Mouse (Mus musculus): ENCODE measurements around the gene 4933417A18Rik. TPM values are rescaled to one million over a fixed set of nuclear protein-coding genes. Genes with fewer than 3 reads are reported as not detected.
"Not testable (repeated sequence)": the region's sequence is repeated elsewhere in the genome, so short reads cannot be mapped to it uniquely, and the experiment has no call there.

4933417A18Rik gene
- total and polyA plus RNA-seq, 2 experiments from 2014 or later: not detected

DNA sequence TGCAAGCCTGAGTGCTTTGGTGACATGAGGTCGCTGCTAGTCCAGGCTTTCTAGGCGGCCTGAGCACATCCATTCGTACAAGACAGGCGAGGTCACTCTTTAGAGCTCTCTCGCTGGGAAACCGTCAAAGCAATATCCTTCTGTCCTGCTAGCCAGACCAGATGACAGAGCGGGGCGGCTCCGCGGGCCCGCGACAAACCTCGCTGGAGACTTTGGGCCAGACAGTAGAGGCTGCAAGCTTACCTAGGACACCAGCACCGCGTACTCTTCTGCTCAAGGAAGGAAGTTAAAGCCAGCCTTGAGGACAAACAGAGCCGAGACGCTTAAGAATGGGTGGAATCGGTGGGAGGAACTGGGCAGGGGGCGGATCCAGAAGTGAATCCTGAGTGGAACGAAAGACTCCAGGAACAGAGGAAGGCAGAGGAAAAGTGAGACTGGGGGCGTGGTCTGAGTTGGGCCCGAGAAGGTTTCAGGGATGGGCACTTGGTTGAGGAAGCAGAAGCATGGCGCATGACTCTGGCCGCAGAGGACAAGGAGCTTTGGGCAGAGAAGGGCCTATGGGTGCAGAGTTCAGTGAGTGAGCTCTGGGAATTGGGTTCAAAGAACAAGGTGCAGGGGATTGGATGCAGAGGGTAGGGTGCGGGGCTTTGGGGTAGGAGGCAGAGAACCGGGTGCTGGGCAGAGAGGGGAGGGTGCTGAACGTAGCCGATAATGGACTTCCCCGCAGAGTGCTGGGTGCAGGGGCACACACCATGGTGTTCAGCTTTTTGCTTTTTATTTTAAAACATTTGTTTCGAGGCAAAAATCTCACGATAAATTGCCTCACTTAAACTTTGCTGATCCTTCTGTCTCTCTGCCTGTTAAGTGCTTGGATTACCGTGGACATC lies 39.5 kb downstream of the 4933417A18Rik start, which contains the start of gene Eci3:
TSS of gene Eci3 (minus strand) at position 300 of the 887 bp plus-strand sequence.
- peak within 1 kb of the TSS; percentile 31; the same call in 1 of the 2 replicates for H3K9ac ChIP-seq
- peak; percentile 53 for ATAC-seq

DNA sequence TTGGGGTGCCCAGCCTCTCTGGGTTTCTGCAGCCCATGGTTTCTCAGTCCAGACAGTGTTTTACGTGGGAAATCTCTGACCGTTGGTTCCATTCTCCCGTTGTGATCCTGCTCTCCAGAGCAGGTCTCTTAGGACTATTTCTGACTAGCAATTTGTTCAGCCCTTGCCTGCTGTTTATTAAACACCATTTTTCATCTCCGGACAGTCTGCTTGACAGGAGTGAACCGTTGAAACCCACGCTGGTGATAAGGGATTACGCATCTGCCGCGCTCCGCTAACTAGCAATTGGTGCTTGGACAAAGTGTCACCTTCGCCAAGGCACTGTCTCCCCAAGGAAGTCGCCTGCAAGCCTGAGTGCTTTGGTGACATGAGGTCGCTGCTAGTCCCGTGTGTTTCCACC lies 40.2 kb downstream of the 4933417A18Rik start:
- H3K9me3 ChIP-seq (ENCODE audit: low read length): no peaks in the 10 kb centered on the region
- peak overlapping the region; percentile 68 for H3K4me2 ChIP-seq (ENCODE audit: low read depth)
- peak overlapping the region; percentile 18; the same call in 1 of the 2 replicates for H3K9ac ChIP-seq
- peak overlapping the region; percentile 38 for H3K4me3 ChIP-seq (ENCODE audit: low read depth, low read length)
- 0 out of 2 replicates have a peak, but pooled peaks cover 4% of the 10 kb centered on the region for H3K4me1 ChIP-seq (ENCODE audit: insufficient read depth)
- WGBS: 5% methylated on average over 14 of the region's 14 CpGs
- no peak for TF ChIP-seq CTCF (IDR thresholded peaks at IDR 0.05; ENCODE audit: low read depth)
- no peaks in the 10 kb centered on the region for H3K36me3 ChIP-seq (ENCODE audit: insufficient read depth)
- no peak overlapping the region for H3K27ac ChIP-seq (ENCODE audit: low read depth, low read length)
- peaks cover 8% of the 10 kb centered on the region; the same call in 1 of the 2 replicates for H3K27me3 ChIP-seq (ENCODE audit: insufficient read depth, low read length)
- DNase-seq (peak; percentile 36), ATAC-seq (no peak)

More for the DNA sequence above, 39.5 kb downstream of the 4933417A18Rik start, which contains the start of gene Eci3:
- 2% methylated on average over 32 of the region's 32 CpGs for WGBS
- Histone ChIP-seq H3K9me3 (ENCODE audit: low read length) (no peaks in the 10 kb centered on the region), H3K36me3 (ENCODE audit: insufficient read depth) (no peaks in the 10 kb centered on the region), H3K27ac (ENCODE audit: low read depth, low read length) (no peak within 1 kb of the TSS), H3K4me1 (ENCODE audit: insufficient read depth) (0 out of 2 replicates have a peak, but pooled peaks cover 4% of the 10 kb centered on the region), H3K27me3 (ENCODE audit: insufficient read depth, low read length) (peaks cover 8% of the 10 kb centered on the region; the same call in 1 of the 2 replicates), H3K4me3 (ENCODE audit: low read depth, low read length) (peak within 1 kb of the TSS; percentile 38), H3K4me2 (ENCODE audit: low read depth) (peak within 1 kb of the TSS; percentile 68)
- peak; percentile 10 for DNase-seq
- TF ChIP-seq CTCF (IDR thresholded peaks at IDR 0.05; ENCODE audit: low read depth): no peak

DNA sequence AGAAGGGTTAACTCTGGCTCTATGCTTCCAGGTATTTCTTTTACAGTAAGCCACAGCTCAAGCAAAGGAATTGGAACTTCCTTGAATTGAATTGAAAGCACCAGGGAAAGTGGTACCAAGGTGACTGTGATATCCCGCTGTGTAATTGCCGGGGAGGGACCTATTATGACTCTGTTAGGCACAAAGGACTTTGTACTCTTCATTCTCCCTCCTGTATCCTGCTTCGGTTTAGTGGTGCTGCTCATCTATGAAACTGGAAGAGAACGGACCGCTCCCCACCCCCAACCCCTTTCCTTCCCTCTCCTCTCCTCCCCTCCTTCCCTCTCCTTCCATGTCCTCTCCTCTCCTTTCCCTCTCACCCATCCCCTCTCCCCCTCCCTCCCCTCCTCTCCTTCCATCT lies 40.7 kb downstream of the 4933417A18Rik start:
- peak overlapping the region; percentile 68 for H3K4me2 ChIP-seq (ENCODE audit: low read depth)
- peaks cover 8% of the 10 kb centered on the region; the same call in 1 of the 2 replicates for H3K27me3 ChIP-seq (ENCODE audit: insufficient read depth, low read length)
- DNase-seq (no peak), ATAC-seq (no peak)
- H3K4me3 ChIP-seq (ENCODE audit: low read depth, low read length): peak overlapping the region; percentile 38; the same call in 1 of the 2 replicates
- H3K9ac ChIP-seq: no peak overlapping the region
- H3K9me3 ChIP-seq (ENCODE audit: low read length): no peaks in the 10 kb centered on the region
- no peak overlapping the region for H3K27ac ChIP-seq (ENCODE audit: low read depth, low read length)
- H3K4me1 ChIP-seq (ENCODE audit: insufficient read depth): 0 out of 2 replicates have a peak, but pooled peaks cover 4% of the 10 kb centered on the region
- WGBS: 11% methylated on average over 5 of the region's 5 CpGs
- no peak for TF ChIP-seq CTCF (IDR thresholded peaks at IDR 0.05; ENCODE audit: low read depth)
- no peaks in the 10 kb centered on the region for H3K36me3 ChIP-seq (ENCODE audit: insufficient read depth)

DNA sequence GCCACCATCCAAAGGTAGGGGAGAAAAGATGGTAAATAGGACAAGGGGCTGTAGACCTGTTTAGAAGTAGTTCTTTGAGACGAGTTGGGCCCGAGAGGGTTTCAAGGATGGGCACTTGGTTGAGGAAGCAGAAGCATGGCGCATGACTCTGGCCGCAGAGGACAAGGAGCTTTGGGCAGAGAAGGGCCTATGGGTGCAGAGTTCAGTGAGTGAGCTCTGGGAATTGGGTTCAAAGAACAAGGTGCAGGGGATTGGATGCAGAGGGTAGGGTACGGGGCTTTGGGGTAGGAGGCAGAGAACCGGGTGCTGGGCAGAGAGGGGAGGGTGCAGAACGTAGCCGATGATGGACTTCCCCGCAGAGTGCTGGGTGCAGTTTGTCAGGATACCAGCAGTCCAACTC lies 41.4 kb downstream of the 4933417A18Rik start:
- not testable (repeated sequence) for H3K27ac ChIP-seq (ENCODE audit: low read depth, low read length); H3K9me3 ChIP-seq (ENCODE audit: low read length); H3K4me2 ChIP-seq (ENCODE audit: low read depth); H3K36me3 ChIP-seq (ENCODE audit: insufficient read depth); ATAC-seq; H3K4me3 ChIP-seq (ENCODE audit: low read depth, low read length); DNase-seq; H3K9ac ChIP-seq; H3K27me3 ChIP-seq (ENCODE audit: insufficient read depth, low read length); H3K4me1 ChIP-seq (ENCODE audit: insufficient read depth)
- 76% methylated on average over 9 of the region's 9 CpGs for WGBS

DNA sequence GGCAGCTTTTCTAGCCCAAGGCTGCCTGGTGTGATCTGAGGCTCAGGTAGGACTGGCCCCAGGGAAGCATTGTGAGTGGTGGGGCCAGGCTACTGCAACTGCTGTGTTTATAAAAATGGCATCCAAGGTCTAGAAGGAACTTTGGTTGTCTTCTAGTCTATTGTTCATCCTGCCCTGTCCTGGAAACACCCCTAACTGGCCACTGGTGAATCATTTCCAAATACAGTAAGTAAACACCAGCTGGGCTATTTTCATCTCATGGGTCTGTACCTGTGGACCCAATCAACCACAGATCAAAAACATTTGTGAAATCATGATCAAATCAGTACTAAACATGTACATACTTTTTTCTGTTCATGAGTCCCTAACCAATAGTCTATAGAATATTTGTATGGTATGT lies 48.2 kb downstream of the 4933417A18Rik start:
- H3K27me3 ChIP-seq (ENCODE audit: insufficient read depth, low read length); H3K36me3 ChIP-seq (ENCODE audit: insufficient read depth); H3K4me2 ChIP-seq (ENCODE audit: low read depth); DNase-seq; H3K9ac ChIP-seq; H3K4me1 ChIP-seq (ENCODE audit: insufficient read depth); H3K4me3 ChIP-seq (ENCODE audit: low read depth, low read length); H3K9me3 ChIP-seq (ENCODE audit: low read length); H3K27ac ChIP-seq (ENCODE audit: low read depth, low read length); ATAC-seq: not testable (repeated sequence)

DNA sequence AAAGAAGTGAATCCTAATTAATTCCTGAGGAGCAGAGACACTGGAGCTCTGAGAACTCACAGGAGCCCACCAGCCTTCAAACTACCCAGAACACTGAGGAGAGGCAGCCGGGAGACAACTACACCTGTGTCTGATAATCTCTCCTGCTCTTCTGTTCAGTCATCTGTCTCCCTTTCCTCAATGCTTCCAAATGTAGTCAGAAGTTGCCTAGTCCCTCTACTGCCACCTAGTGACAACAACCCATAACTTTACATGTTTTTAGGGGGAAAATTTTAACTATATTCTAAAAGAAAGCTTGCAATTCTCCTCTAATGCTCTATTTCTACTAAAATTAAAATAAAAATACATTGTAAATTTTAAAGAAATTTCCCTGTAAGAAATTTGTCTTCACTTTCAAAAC lies 48.9 kb downstream of the 4933417A18Rik start:
- Histone ChIP-seq H3K9ac (no peak overlapping the region), H3K4me2 (ENCODE audit: low read depth) (no peak overlapping the region), H3K9me3 (ENCODE audit: low read length) (no peaks in the 10 kb centered on the region), H3K27me3 (ENCODE audit: insufficient read depth, low read length) (no peaks in the 10 kb centered on the region), H3K4me3 (ENCODE audit: low read depth, low read length) (no peak overlapping the region), H3K4me1 (ENCODE audit: insufficient read depth) (no peaks in the 10 kb centered on the region), H3K27ac (ENCODE audit: low read depth, low read length) (no peak overlapping the region), H3K36me3 (ENCODE audit: insufficient read depth) (peaks cover 13% of the 10 kb centered on the region)
- 42% methylated on average over 1 of the region's 1 CpGs for WGBS
- DNase-seq: no peak
- ATAC-seq: no peak
- TF ChIP-seq CTCF (IDR thresholded peaks at IDR 0.05; ENCODE audit: low read depth): 0 out of 2 replicates have a peak, but pooled peaks have one; percentile 16

DNA sequence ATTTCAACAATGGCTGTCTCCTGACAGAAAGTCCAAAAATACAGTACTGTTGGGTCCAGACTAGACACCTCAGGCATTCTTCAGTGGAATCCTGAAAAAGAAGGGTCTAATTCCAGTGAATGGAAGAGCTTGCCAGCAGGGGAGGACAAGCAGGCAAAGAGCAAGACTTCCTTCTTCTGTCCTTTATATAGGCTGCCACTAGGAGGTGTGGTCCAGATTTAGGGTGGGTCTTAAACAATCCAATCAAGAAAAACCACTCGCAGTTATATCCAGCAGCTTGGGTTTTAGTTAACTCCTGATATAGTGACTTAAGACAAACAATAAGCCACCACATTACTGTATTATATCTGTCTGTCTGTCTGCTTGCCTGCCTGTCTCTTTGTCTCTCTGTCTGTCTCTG lies 49.6 kb downstream of the 4933417A18Rik start:
- Histone ChIP-seq H3K4me2 (ENCODE audit: low read depth) (no peak overlapping the region), H3K36me3 (ENCODE audit: insufficient read depth) (peaks cover 19% of the 10 kb centered on the region), H3K27ac (ENCODE audit: low read depth, low read length) (no peak overlapping the region), H3K27me3 (ENCODE audit: insufficient read depth, low read length) (no peaks in the 10 kb centered on the region), H3K4me1 (ENCODE audit: insufficient read depth) (no peaks in the 10 kb centered on the region), H3K4me3 (ENCODE audit: low read depth, low read length) (no peak overlapping the region), H3K9me3 (ENCODE audit: low read length) (no peaks in the 10 kb centered on the region), H3K9ac (no peak overlapping the region)
- DNase-seq: no peak
- no peak for ATAC-seq
- 54% methylated on average over 1 of the region's 1 CpGs for WGBS
- TF ChIP-seq CTCF (IDR thresholded peaks at IDR 0.05; ENCODE audit: low read depth): peak; percentile 9; the same call in 1 of the 2 replicates

All from forebrain, postnatal 0 days (tissue).